Mouse (Mus musculus) frontal cortex, adult (tissue): ENCODE measurements around the gene Sulf2.

Source experiments
- ATAC-seq: cut with Nextera tagmentation; 2 replicates; pipeline ENCODE4 v1.9.2; 2017; ENCODE audit warnings: mild to moderate bottlenecking, moderate library complexity, mixed read lengths; ENCODE audit not compliant: low TSS enrichment

Sulf2 gene

DNA sequence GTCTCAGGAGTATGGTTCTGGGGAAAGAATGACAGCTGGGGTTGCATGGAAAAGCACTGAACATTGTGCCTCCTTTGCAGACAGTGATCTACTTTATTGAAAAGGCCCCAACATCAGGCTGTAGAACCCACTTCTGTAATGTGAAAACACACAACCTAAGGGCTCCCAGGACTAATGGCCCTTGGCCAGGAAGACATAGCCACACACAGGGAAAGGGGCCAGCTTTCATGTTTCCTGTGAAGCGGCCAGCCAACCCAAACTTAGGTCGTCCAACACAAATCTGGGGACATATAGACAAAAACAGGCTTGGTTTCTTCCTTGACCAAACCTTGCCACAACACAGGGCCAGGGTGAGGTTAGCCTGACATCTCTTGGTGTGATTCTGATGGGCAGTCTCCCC lies 35.5 kb downstream of the Sulf2 start:
- no peak for ATAC-seq

DNA sequence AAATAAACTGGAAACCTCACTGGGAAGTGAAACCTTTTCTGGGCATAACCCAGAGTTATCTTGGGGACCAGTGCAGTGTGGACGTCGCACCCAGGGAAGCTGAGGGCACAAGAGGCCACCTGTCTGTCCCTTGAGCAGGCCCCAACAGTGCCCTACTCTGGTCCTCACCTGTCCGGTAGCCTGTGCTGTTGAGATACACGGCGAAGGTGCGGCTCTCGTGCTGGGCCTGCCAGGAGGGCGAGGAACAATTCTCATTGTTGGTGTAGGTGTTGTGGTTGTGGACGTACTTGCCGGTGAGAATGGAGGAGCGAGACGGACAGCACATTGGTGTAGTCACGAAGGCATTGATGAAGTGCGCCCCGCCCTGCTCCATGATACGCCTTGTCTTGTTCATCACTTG lies 38.8 kb downstream of the Sulf2 start:
- no peak for ATAC-seq

DNA sequence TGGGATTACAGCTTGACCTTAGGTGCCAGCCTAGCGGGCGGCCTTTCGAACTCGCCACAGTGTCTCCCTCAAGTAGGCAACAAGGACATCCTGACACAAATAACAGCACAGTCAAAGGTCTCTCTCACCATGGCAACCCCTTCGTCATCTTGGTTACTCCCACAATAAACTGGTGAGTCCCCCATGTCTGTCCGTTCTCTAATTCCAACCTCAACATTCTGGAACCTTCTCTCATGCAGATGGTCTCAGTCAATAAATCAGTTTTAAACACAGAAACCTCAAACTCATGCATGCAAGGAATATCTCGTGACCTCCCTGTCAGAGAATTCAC lies 39.2 kb downstream of the Sulf2 start:
- ATAC-seq: no peak

DNA sequence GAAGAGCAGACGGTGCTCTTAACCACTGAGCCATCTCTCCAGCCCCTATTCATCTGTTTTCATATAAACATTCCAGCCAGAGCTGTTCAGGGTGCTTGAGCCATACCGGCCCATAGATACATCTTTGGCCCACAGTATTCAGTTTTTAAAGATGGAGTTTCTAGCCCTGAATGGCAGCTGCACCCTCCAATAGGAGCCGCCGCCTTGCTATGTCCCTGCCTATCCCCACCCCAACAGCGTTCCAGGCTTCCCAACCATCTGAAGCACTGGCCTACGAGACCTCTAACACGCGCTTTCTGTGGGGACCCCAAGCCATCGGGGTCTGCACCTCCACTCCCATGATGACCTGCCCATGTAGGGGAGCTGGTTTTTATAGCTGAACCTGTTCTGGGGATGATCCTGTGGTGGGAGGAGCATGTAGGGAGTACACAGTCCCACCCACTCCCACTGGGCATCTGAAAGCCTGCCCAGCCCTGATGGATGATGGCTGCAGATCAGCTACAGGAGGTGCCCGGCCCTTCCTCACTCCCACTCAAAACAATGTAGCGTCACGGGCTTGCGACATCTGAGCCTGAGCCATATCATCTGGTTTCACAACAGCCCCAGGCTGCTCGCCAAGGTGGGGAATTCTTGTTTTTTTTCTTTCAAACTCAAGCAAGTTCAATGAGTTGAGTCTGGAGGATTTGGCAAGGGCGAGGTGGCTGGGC lies 39.7 kb downstream of the Sulf2 start:
- no peak for ATAC-seq

DNA sequence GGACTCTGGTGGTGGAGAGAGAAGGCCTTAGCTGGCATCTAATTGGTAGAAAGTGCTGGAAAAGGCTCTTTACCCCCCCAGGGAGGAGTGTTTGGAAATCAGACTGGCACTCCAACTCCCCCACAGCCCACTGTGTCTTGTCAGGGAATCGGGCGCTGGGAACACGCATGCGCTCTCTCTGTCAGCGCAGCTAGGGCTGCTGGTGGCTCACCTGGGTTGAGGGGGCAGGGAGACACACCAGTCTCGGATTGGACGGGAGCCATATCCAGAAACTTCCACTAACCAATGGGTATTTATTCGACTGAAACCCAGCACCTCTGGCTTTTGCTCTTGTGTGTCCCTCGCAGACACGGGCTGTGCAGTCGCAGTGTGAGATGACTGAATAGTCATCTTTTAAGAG lies 42.5 kb downstream of the Sulf2 start:
- no peak for ATAC-seq

DNA sequence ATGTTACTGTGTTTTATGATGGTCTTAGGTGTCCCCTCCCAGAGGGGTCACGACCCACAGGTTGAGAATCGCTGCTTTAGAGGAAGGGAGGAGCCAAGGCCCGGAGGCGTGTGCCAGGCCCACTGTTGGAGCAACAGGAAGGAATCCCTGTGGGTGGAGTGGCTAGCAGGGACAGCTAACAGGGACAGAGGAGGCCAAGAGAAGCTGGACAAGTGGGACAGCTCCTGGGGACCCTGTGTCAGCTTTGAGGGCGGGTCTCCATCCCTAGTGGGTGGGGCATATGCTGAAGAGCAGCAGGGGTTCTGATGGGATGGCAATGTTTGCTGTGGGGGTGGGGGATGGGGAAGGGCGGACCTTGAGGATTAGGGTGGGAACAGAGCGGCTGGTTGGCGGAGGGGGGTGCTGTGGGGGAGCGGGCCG lies 43.6 kb downstream of the Sulf2 start:
- ATAC-seq: no peak

DNA sequence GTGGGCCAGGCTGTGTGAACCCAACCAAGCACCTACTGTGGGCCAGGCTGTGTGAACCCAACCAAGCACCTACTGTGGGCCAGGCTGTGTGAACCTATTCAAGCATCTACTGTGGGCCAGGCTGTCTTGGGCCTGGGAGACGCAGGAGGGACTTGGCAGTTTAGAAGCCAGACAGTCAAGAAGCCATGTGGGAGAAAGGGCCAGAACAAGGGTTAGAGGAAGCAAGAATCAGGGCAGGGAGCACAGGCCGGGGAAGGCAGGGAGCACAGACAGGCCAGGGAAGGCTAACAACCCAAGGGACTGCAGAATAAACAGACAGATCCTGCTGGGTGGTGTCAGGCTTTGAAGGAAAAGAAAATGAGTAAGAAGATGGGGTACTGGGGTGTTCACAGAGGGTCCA lies 44.2 kb downstream of the Sulf2 start:
- ATAC-seq: no peak

DNA sequence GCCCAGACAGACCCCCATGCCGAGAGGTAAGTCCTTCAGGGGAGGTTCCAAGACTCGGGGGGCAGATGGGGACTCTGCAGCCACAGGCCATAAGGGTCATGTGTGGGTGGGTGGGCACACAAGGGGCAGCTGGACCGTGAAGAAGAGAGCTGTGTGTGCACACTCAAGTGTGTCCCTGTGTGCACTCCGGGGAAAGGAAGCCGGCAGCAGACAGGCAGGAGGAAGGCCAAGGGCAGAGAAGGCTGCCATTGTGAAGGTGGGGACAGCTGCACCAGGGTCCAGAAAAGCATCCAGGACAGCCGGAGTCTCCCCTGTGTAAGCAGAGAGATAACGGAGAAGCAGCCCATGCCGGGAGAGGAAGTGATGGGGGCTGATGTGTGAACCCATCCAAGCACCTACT lies 44.7 kb downstream of the Sulf2 start:
- ATAC-seq: no peak

DNA sequence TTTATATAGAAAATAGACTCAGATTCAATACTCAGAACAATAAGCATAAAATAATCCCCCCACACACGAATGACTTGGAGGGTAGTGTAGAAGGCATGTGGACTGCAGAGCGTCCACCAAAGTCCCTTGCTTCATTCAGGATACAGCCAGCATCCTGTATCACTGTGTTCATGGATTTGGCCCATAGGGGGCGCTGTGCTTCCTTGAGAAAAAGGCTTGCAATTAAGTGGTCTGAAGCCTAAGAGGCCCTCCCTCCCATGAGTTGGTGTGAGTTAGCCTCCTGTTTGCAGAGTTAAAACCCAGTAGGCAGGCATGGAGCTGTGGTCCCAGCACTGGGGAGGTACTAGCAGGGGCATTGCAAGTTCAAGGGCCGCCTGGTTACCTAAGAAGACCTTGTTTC lies 47.1 kb downstream of the Sulf2 start:
- peak; percentile 62 for ATAC-seq

DNA sequence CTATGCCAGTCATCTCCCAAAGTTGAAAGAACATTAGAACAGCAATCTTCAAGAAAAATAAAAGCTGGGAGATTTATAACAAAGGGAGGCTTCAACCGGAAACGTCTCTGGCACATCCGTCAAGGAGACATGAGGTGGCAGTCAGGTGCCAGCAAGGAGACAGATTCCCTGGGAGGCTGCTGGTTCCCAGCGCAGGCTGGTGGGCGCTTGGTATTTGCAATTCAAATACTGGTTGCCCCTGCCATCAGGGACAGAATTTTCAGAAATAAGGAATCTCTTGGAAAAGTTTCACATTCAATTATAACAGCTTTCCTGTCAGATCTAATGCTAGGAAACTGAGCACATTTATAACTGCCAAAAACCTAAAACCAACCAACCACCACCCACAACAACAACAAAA lies 47.6 kb downstream of the Sulf2 start:
- no peak for ATAC-seq

DNA sequence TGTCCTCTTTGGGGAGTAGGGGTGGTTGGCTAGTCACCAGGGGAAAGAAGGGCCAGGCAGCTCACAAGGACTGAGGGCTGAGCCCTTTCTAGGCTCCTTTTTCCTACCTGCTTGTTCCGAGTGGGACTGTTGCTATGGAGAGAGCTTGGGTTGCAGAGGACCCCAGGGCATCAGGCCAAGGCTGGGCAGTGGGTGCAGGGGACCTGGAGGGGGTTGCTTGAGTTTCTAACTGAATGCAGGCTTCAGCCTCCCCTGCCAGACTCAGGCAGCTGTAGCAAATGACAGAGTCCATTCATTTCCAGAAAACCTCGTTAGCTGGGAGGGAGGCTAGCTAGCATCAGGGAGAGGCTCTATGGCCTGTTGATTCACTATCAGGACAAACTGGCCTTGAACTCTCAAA lies 48.8 kb downstream of the Sulf2 start:
- no peak for ATAC-seq

DNA sequence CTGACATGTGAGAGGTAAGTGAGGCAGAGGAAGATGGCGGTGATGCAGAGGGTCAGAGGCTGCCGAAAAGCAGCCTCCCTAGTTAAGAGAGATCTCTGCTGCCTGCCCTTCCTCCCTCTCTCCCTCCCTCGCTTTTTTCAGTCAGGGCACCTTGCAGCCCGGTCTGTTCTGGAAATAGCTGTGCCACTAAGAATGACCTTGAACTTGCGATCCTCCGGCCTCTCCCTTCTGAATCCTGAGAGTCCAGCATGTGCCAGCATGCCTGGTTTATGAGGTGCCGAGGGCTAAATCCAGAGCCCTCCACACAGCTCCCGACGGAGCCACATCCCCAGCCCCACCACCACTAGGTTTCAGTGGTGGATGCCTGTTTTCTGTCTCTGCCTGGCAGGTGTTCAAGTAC lies 49.6 kb downstream of the Sulf2 start:
- no peak for ATAC-seq

DNA sequence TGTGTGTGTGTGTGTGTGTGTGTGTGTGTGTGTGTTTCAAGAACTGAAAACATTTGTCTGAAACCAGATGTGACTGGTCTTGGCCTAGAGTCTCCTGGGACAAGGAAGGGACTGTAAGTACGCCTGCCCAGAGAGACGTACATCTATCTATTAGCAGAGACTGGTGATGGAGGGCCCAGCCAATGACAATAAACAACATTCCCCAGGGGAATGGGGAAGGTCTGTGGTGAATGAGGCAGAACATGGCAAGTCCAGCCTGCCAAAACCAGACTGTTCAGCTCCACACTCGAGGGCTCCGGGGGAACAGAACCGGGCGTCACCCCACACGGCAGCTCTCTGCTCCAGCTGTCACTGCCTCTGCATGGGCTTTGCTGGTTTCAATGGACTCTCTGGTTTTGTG lies 52.6 kb downstream of the Sulf2 start:
- no peak for ATAC-seq

DNA sequence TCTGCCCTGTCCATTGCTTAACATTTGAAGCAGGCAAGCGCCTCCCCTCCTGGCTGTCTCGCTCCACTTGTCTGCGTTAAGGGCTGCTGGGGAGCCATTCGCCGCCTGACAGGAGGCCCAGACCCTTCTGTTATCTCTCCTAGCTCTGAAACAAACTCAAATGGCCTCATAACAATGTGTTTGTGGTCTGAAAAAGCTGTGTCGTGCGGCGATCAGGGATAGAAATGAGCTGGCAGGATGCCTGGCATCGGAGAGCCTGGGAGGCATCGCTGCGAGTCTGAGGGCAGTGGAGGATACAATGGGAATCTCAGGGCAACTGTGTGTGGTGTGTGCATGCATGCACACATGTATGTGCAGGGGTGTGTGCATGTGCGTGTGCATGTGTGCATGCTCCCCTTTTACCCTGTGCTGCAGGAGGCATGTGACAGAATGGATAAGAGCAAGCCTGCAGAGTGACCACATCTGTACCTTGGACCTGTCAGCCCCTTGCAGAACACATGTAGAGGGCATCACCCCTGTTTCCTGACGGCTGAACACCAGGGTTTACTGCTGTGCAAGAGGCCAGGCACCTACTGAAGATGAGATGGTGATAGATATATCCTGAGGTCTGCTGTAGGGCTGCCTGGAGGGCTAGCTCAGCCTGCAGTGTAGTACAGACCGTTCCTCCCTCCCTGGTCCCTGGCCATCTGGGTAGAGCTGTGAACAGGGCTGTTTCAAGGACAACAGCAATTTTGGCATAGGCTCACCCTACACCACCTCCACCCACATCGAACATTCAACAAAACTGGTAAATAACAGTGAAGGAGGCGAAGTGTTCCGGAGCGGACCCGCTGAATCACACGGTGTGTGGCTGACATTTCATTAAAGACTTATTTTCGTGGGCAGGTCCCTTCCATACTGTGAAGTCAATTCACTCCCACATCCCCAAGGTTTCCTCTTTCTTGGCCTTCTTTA lies 54.9 kb downstream of the Sulf2 start:
- ATAC-seq: 0 out of 2 replicates have a peak, but pooled peaks have one; percentile 25

DNA sequence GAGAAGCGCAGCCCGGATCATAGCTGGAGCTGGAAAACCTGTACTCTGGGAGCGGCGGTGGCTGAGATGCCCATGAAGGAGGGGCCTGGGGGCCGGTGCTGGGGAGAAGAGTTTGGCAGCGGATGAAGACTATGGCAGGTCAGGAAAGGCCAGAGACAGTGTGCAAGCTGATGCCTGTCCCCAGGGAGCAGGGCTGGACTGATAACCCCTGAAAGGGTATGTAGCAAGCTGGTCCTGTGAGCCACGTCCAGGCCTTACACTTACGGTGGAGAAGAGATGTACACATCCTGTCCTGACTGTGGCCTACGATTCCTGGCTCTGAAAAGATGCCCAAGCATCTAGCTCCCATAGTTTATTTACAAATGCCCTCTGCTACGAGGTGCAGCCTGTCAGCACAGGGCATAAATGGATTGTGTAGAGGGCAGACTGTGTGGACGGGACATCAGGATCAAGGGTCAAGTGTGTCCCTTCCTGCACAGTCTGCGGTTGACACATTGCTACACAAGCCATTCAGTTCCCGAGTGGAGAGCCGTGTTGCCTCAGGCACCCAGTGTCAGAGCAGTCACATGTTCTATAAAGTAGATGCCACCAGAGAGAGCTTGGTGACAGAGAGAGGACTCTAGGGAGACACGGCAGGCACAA lies 57.0 kb downstream of the Sulf2 start:
- ATAC-seq: no peak

DNA sequence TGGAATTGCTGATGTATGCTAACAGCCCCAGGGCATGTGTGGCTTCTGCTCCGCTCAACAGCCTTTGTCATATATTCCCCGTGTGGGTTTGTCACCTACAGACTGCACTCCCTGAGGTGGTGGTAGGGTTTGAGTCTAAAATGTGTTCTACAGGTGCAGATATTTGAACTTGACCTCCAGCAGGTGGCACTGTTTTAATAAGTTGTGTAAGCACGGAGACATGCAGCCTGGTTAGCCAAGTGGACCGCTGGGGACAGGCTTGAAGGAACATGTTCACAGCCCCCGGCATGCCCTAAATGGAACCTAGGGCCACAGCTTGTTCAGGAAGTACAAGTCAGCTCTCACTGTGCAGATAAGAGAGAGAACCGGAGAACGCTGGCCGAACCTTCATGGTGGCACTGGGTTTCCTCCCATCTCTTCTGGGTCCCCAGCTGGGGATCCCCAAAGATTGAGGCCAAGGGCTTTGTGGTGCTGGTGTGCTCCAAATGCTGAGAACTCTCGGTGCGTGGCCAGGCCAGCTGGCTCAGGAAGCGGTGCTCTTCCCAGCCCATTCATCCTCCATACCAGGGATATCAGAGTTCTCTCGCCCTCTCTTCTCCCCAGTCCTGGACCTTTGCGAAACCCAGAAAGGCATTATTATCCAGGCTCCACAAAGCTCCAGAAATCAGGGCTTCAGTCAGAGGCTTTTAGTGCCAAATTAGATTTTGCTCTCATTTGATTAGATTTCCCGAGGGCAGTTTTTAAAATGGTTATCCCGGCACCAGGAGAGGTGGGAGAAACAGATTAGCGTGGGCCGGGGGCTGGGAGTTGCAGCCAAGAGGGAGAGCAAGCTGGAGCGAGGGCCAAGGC lies 57.8 kb downstream of the Sulf2 start:
- ATAC-seq: no peak

DNA sequence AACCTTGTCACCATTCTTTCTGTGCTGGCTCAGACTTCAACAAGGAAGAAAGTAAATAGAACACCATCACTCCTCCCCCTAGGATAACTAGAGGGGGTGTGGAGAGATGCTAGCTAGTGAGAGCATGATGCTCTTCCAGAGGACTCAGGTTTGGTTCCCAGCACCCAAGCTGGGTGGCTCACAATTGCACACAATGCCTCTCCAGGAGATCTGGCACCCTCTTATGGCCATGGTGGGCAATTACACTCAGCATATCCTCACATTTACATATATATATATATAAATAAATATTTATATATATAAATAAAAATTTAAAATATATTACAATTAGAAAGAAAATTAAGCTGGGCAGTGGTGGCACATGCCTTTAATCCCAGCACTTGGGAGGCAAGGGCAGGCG lies 58.6 kb downstream of the Sulf2 start:
- ATAC-seq: no peak

DNA sequence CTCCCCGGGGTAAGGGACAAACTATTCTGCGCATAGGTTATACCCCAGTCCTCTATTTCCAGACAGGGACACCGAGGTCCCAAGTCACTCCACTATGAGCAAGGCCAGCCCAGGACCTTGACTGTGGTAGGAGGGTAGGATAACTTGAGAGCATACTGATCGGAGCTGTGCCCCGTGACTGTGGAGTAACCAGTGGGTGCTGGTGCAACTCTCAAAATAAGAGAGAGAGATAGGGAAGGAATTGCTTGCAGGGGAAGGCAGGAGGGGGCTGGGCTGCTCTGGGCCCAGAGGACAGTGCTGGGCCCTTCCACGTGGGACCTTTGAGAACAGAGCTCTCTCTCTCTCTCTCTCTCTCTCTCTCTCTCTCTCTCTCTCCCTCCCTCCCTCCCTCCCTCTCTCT lies 59.2 kb downstream of the Sulf2 start:
- no peak for ATAC-seq

DNA sequence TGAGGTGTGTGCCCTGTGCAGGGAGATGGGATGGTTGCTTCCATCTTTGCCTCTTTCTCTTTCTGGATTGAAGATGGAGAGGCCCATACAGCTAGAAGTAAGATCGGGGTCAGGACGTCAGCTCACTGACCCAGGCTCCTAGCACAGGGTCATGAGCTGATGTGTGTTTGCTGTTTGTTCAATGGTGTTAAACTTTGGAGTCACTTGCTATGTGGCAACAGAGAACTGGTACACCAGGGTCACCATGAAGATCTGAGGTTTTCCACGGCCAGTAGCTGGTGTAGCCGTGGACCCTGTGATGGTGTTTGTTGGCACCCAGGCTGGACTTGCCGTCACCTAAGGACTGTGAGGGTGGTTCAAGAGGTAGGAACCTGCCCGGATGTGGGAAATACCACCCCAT lies 63.1 kb downstream of the Sulf2 start:
- no peak for ATAC-seq

DNA sequence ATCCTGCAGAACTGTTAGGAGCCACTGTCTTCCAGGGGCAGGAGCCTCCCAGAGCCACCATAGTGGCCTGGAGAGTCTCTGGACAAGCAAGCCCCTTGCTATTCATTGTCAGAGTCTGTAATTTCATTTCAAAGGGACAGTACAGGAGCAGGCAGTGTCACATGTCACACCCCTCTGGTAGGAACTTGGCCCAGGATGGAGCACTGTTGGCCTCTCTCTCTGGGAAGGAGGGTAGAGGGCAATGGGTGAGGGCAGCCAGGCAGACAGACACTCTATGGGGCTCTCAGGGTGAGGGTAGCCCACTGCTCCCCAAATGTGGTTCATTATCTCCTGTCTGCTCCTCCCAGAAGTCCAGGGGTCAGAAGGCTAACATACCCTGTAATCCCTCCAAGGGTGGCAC lies 63.9 kb downstream of the Sulf2 start:
- no peak for ATAC-seq

DNA sequence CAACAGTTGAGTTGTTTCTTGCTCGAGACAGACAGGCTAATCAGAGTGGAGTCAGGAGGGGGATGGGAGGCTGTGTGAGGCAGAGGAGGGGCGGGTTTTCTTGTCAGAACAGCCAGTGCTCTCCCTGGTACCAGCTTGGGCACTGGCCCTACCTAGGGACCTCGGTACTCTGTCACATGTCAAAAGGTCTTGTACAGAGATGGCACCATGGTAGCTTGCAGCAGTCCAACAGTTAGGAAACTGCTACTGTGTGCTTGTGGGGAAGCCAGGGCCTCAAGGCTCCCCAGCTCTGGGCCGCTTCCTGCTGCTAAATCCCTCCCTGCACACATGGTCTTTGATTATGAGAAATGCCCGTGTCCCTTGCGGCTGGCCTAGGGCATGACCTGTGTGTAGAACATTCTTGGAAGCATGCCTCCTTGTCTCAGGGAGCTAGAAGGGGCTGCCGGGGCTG lies 65.3 kb downstream of the Sulf2 start:
- ATAC-seq: no peak

DNA sequence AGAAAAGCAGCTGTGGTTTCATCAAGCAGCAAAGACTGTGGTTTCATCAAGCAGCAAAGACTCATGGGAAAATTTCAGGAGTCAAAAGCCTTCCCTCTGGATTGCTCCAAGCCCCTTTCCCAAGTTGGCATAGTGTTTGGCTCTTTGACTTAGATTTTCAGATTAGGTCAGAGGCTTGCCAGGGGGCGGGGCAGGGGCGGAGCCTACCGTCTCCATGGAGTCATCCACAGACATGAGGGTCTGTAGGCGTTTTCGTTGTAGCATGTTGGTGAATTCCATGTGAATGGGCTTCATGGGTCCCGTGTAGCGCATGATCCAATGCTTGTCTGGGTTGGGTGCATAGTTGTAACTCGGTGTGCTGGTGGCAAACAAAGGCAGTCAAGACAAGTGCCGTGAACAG lies 66.5 kb downstream of the Sulf2 start:
- ATAC-seq: no peak
